Mouse (Mus musculus) kidney, embryonic 14.5 days (tissue): Measurements from ENCODE around the gene Rps26. TPM values are rescaled to one million over a fixed set of nuclear protein-coding genes. Genes with fewer than 3 reads are reported as not detected.

Source experiments
- microRNA-seq: library from miRNA; unstranded; fragments of <30 nt; microRNA quantifications from one replicate; pipeline ENCODE4, GENCODE M21; 2016
- polyA plus RNA-seq: library from polyadenylated mRNA; unstranded; fragments of >200 nt; fragmentation: Nextera tagmentation; extraction: Ambion mirVana; gene quantifications from 2 replicates; pipeline ENCODE4 v1.2.1, GENCODE M21; 2014

The Rps26 gene
- polyA plus RNA-seq, 1 experiment from 2014 or later = 1,019 TPM

Small RNA genes lying within 50 kb of the gene (microRNA-seq; reads per million reads assigned to microRNA genes)
- gene Mir6917 = not detected

Other genes starting within 250 kb of the Rps26 start
- 12.7 and 19.3 TPM in 2 replicates for gene Ankrd52, start 249.6 kb downstream of the Rps26 start, polyA plus RNA-seq
- gene Slc39a5, start 225.5 kb downstream of the Rps26 start, polyA plus RNA-seq = 15.1 and 22.6 TPM in 2 replicates
- 87.8 and 103 TPM in 2 replicates for gene Nabp2, start 215.3 kb downstream of the Rps26 start, polyA plus RNA-seq
- gene Rnf41, start 215.1 kb downstream of the Rps26 start, polyA plus RNA-seq = 35.6 and 36.4 TPM in 2 replicates
- gene Smarcc2, start 167.5 kb downstream of the Rps26 start, polyA plus RNA-seq = 64.8 and 96.7 TPM in 2 replicates
- gene Myl6, start 132.6 kb downstream of the Rps26 start, polyA plus RNA-seq = 921 and 980 TPM in 2 replicates
- 3.2 and 3.5 TPM in 2 replicates for gene Myl6b, start 128.1 kb downstream of the Rps26 start, polyA plus RNA-seq
- gene Esyt1, start 100.9 kb downstream of the Rps26 start, polyA plus RNA-seq = 9.9 and 16.1 TPM in 2 replicates
- 11.3 and 13.5 TPM in 2 replicates for gene Zc3h10, start 79.0 kb downstream of the Rps26 start, polyA plus RNA-seq
- 4,683 and 5,796 TPM in 2 replicates for gene Rpl41, start 77.4 kb downstream of the Rps26 start, polyA plus RNA-seq
- gene Pa2g4, start 60.8 kb downstream of the Rps26 start, polyA plus RNA-seq = 237 and 254 TPM in 2 replicates
- 5.1 and 11.8 TPM in 2 replicates for gene Erbb3, start 37.1 kb downstream of the Rps26 start, polyA plus RNA-seq
- gene Ikzf4, start 19.2 kb upstream of the Rps26 start, polyA plus RNA-seq = 1.8 and 2.8 TPM in 2 replicates
- 6.8 and 10.1 TPM in 2 replicates for gene Suox, start 47.3 kb upstream of the Rps26 start, polyA plus RNA-seq
- gene Rab5b, start 69.5 kb upstream of the Rps26 start, polyA plus RNA-seq = 34.9 and 54.6 TPM in 2 replicates
- 1.0 and 2.6 TPM in 2 replicates for gene Pmel, start 77.4 kb upstream of the Rps26 start, polyA plus RNA-seq
- 98.1 and 103 TPM in 2 replicates for gene Cdk2, start 78.3 kb upstream of the Rps26 start, polyA plus RNA-seq
- gene Dgka, start 118.1 kb upstream of the Rps26 start, polyA plus RNA-seq = 4.1 and 4.7 TPM in 2 replicates
- 41.3 and 55.4 TPM in 2 replicates for gene Pym1, start 121.1 kb upstream of the Rps26 start, polyA plus RNA-seq
- gene Mmp19, start 164.2 kb upstream of the Rps26 start, polyA plus RNA-seq = 0.24 and 0.60 TPM in 2 replicates
- gene Dnajc14, start 177.3 kb upstream of the Rps26 start, polyA plus RNA-seq = 25.8 and 36.9 TPM in 2 replicates
- 14.6 and 15.9 TPM in 2 replicates for gene Tmem198b, start 177.6 kb upstream of the Rps26 start, polyA plus RNA-seq
- gene Sarnp, start 190.6 kb upstream of the Rps26 start, polyA plus RNA-seq = 219 and 284 TPM in 2 replicates
- gene Ormdl2, start 194.9 kb upstream of the Rps26 start, polyA plus RNA-seq = 86.6 and 106 TPM in 2 replicates